Mouse (Mus musculus): ENCODE measurements around the gene Cfap73.

The Cfap73 gene

GRCm38 (mm10) chr5:120586741-120587615, 47.1 kb downstream of the Cfap73 start:
- DNase-seq (ENCODE audit: low spot score) = peak; percentile 58

- no peak for DNase-seq (ENCODE audit: low spot score)
These were observed 49.1 kb downstream of the Cfap73 start for GRCm38 (mm10) chr5:120584968-120585367.

GRCm38 (mm10) chr5:120583511-120583910, 50.5 kb downstream of the Cfap73 start:
- no peak for DNase-seq (ENCODE audit: low spot score)

- DNase-seq (ENCODE audit: low spot score) = no peak
These were observed 52.0 kb downstream of the Cfap73 start for GRCm38 (mm10) chr5:120582002-120582401.

- DNase-seq (ENCODE audit: low spot score) = no peak
These were observed 54.0 kb downstream of the Cfap73 start for GRCm38 (mm10) chr5:120579898-120580626.

GRCm38 (mm10) chr5:120579211-120579897, 54.7 kb downstream of the Cfap73 start:
- peak; percentile 29 for DNase-seq (ENCODE audit: low spot score)

GRCm38 (mm10) chr5:120578504-120579081, 55.4 kb downstream of the Cfap73 start:
- peak; percentile 36 for DNase-seq (ENCODE audit: low spot score)
